Mouse (Mus musculus): Measurements from ENCODE around the gene Gna15.

- TF ChIP-seq CTCF (IDR thresholded peaks at IDR 0.05) = peak; percentile 100
- TF ChIP-seq EP300 (IDR thresholded peaks at IDR 0.05) = no peak
Measured at GRCm38 (mm10) chr10:81502658-81503057, 21.4 kb downstream of the Gna15 start.
